Comparison of ENCODE assay signal across 17 mouse cellular contexts in the genomic region with DNA sequence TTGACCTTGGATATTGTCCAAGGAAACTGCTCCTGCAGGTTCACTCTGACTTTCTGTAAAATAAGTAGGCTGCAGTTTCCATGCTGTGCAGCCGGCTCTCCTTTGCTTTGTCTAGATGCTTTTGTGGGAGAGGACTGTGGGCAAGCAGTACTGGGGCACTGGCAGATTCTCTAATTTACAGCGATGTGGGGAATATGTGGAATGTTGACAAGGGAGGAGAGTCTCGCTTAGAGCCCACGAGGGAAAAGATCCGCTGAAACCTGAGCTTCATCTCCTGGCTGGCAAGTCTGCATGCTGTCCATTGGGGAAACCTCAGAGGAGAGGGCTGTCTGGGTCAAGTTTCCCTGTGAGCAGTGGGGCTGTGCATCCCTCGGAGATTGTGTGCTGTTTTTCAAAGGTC.
DNase-seq lines count a peak whose midpoint lies in the region; ATAC-seq and TF ChIP-seq lines count a peak whose summit lies in the region.
"Had no signal": no experiment of that assay in that cellular context is flagged by ENCODE, and none has a peak within 500 bp of the region (broad histone marks: within the 10 kb centered on the region; RNA-seq: fewer than 3 reads in every experiment).

No protein-coding gene starts in this region.

- ATAC-seq in heart, embryonic 13.5 days (ENCODE audit: extremely low read depth, insufficient number of reproducible peaks, low FRiP score, low TSS enrichment) = no peak
- ATAC-seq in neural tube, embryonic 11.5 days (ENCODE audit: insufficient read depth, low FRiP score, low TSS enrichment) = no peak
- peak; percentile 57; the same call in 1 of the 2 replicates for ATAC-seq in embryonic facial prominence, embryonic 14.5 days (ENCODE audit: low read depth)
- ATAC-seq: liver, embryonic 12.5 days; midbrain, embryonic 16.5 days had no signal

- H3K4me3 ChIP-seq in heart, embryonic 13.5 days = no peak overlapping the region
- H3K4me3 ChIP-seq in neural tube, embryonic 11.5 days (ENCODE audit: low read depth, low read length) = no peak overlapping the region
- H3K4me3 ChIP-seq in embryonic facial prominence, embryonic 14.5 days (ENCODE audit: low read depth, low read length) = no peak overlapping the region
- H3K4me3 ChIP-seq in myocyte = no peak overlapping the region
- H3K4me3 ChIP-seq: heart, embryonic 15.5 days; liver, embryonic 12.5 days; neural tube, embryonic 12.5 days had no signal

- TF ChIP-seq POLR2A in myocyte (IDR thresholded peaks at IDR 0.05; ENCODE audit: insufficient read length, low read depth) = no peak

- 36% methylated on average over 6 of the region's 6 CpGs for WGBS in heart, embryonic 13.5 days
- 32% methylated on average over 6 of the region's 6 CpGs for WGBS in neural tube, embryonic 11.5 days
- WGBS in embryonic facial prominence, embryonic 14.5 days = 15% methylated on average over 6 of the region's 6 CpGs

- H3ac ChIP-seq in myocyte (ENCODE audit: control insufficient read depth, insufficient read length) = no peak overlapping the region

- H3K4me1 ChIP-seq in heart, embryonic 13.5 days = peaks cover 41% of the 10 kb centered on the region
- H3K4me1 ChIP-seq in neural tube, embryonic 11.5 days (ENCODE audit: control insufficient read depth, insufficient read depth, low read length) = no peaks in the 10 kb centered on the region
- H3K4me1 ChIP-seq in embryonic facial prominence, embryonic 14.5 days (ENCODE audit: control insufficient read depth, insufficient read depth, low read length) = peaks cover 21% of the 10 kb centered on the region; the same call in 1 of the 2 replicates
- H3K4me1 ChIP-seq: liver, embryonic 12.5 days; neural tube, embryonic 12.5 days had no signal

- peak overlapping the region; percentile 38; the same call in 1 of the 2 replicates for H3K27ac ChIP-seq in heart, embryonic 13.5 days (replicated peaks)
- H3K27ac ChIP-seq in neural tube, embryonic 11.5 days (ENCODE audit: low read depth, low read length) = peak overlapping the region; percentile 40
- peak overlapping the region; percentile 53; the same call in 1 of the 2 replicates for H3K27ac ChIP-seq in embryonic facial prominence, embryonic 14.5 days (replicated peaks; ENCODE audit: low read depth, low read length)
- H3K27ac ChIP-seq: heart, embryonic 15.5 days; liver, embryonic 12.5 days; neural tube, embryonic 12.5 days had no signal

- no peaks in the 10 kb centered on the region for H3K79me2 ChIP-seq in myocyte (ENCODE audit: control insufficient read depth, insufficient read depth)

- H3K36me3 ChIP-seq in heart, embryonic 13.5 days = no peaks in the 10 kb centered on the region
- H3K36me3 ChIP-seq in neural tube, embryonic 11.5 days (ENCODE audit: control insufficient read depth, insufficient read depth, low read length) = no peaks in the 10 kb centered on the region
- no peaks in the 10 kb centered on the region for H3K36me3 ChIP-seq in embryonic facial prominence, embryonic 14.5 days (ENCODE audit: control insufficient read depth, insufficient read depth, low read length)
- H3K36me3 ChIP-seq in myocyte (ENCODE audit: control insufficient read depth, insufficient read depth) = no peaks in the 10 kb centered on the region
- H3K36me3 ChIP-seq: heart, embryonic 15.5 days; liver, embryonic 12.5 days; neural tube, embryonic 12.5 days had no signal

- 0 out of 2 replicates have a peak overlapping the region, but pooled peaks have one; percentile 37 for H3K9ac ChIP-seq in heart, embryonic 13.5 days
- no peak overlapping the region for H3K9ac ChIP-seq in neural tube, embryonic 11.5 days (ENCODE audit: low read length)
- H3K9ac ChIP-seq in embryonic facial prominence, embryonic 14.5 days (ENCODE audit: low read depth, low read length) = no peak overlapping the region
- H3K9ac ChIP-seq: heart, embryonic 15.5 days; liver, embryonic 12.5 days; lung, embryonic 14.5 days; neural tube, embryonic 12.5 days had no signal

- H3K27me3 ChIP-seq in heart, embryonic 13.5 days (replicated peaks) = no peaks in the 10 kb centered on the region
- no peaks in the 10 kb centered on the region for H3K27me3 ChIP-seq in neural tube, embryonic 11.5 days (ENCODE audit: control insufficient read depth, insufficient read depth, low read length)
- H3K27me3 ChIP-seq in embryonic facial prominence, embryonic 14.5 days (replicated peaks; ENCODE audit: control insufficient read depth, insufficient read depth, low read length) = no peaks in the 10 kb centered on the region
- no peaks in the 10 kb centered on the region for H3K27me3 ChIP-seq in myocyte (ENCODE audit: control insufficient read depth, insufficient read depth, insufficient read length)
- H3K27me3 ChIP-seq: heart, embryonic 15.5 days; liver, embryonic 12.5 days; neural tube, embryonic 12.5 days had no signal

- no peaks in the 10 kb centered on the region for H3K9me3 ChIP-seq in heart, embryonic 13.5 days
- no peaks in the 10 kb centered on the region for H3K9me3 ChIP-seq in neural tube, embryonic 11.5 days (ENCODE audit: control insufficient read depth, low read length)
- no peaks in the 10 kb centered on the region for H3K9me3 ChIP-seq in embryonic facial prominence, embryonic 14.5 days (ENCODE audit: control insufficient read depth, low read length)
- H3K9me3 ChIP-seq: heart, embryonic 15.5 days; liver, embryonic 12.5 days; neural tube, embryonic 12.5 days had no signal

- no peak overlapping the region for H3K4me2 ChIP-seq in heart, embryonic 13.5 days
- H3K4me2 ChIP-seq in neural tube, embryonic 11.5 days (ENCODE audit: low read depth) = no peak overlapping the region
- H3K4me2 ChIP-seq in embryonic facial prominence, embryonic 14.5 days (ENCODE audit: low read depth, low read length) = no peak overlapping the region
- peak overlapping the region; percentile 26 for H3K4me2 ChIP-seq in myocyte (ENCODE audit: low read depth)
- H3K4me2 ChIP-seq: heart, embryonic 15.5 days; liver, embryonic 12.5 days; lung, embryonic 14.5 days; neural tube, embryonic 12.5 days had no signal

- no peak for DNase-seq in heart, postnatal 4 days
- DNase-seq in neural tube, embryonic 11.5 days (ENCODE audit: low spot score) = no peak
- no peak for DNase-seq in neural tube, embryonic 10.5 days (ENCODE audit: extremely low spot score, low spot score)
- DNase-seq in embryonic facial prominence, embryonic 14.5 days (ENCODE audit: low spot score) = peak; percentile 65
- no peak for DNase-seq in right cerebral cortex, adult 18-20 months
- no peak for DNase-seq in frontal cortex, postnatal 36 days (ENCODE audit: low spot score in 2 of 2)
- DNase-seq: cerebellum, postnatal 10 days; kidney, postnatal 4 days; lung, embryonic 14.5 days; right cerebral cortex, postnatal 25 days; thymus, postnatal 14 days had no signal

TF ChIP-seq in myocyte, 11 proteins besides CTCF, POLR2A, EP300 and RAD21:
- TF ChIP-seq USF1 (IDR thresholded peaks at IDR 0.05; ENCODE audit: low read depth) = no peak
- no peak for TF ChIP-seq E2F4 (IDR thresholded peaks at IDR 0.05; ENCODE audit: insufficient read depth)
- TF ChIP-seq POLR2AphosphoS2 (IDR thresholded peaks at IDR 0.05; ENCODE audit: insufficient read length, low read depth) = no peak
- no peak for TF ChIP-seq SRF (IDR thresholded peaks at IDR 0.05; ENCODE audit: control insufficient read depth, insufficient read length, low read depth)
- no peak for TF ChIP-seq CEBPB (IDR thresholded peaks at IDR 0.05; ENCODE audit: insufficient read depth, poor library complexity, severe bottlenecking)
- TF ChIP-seq MYOD1 (IDR thresholded peaks at IDR 0.05; ENCODE audit: control insufficient read depth in 1 of 3, insufficient read length in 2 of 3, low read depth in 2 of 3) = peak in 1 of 3 experiments; percentile 16
- no peak for TF ChIP-seq TCF3 (IDR thresholded peaks at IDR 0.05; ENCODE audit: insufficient read length, low read depth)
- TF ChIP-seq MYOG (IDR thresholded peaks at IDR 0.05; ENCODE audit: control insufficient read depth in 1 of 3, insufficient read depth in 1 of 3, insufficient read length in 2 of 3, low read depth in 2 of 3) = peak in 1 of 3 experiments; percentile 27
- no peak for TF ChIP-seq REST (IDR thresholded peaks at IDR 0.05; ENCODE audit: insufficient read depth, insufficient read length)
